Mouse (Mus musculus): ENCODE data around the gene Prl. TPM values are rescaled to one million over a fixed set of nuclear protein-coding genes. Genes with fewer than 3 reads are reported as not detected.

Prl gene
- not detected for total RNA-seq (2023)

DNA sequence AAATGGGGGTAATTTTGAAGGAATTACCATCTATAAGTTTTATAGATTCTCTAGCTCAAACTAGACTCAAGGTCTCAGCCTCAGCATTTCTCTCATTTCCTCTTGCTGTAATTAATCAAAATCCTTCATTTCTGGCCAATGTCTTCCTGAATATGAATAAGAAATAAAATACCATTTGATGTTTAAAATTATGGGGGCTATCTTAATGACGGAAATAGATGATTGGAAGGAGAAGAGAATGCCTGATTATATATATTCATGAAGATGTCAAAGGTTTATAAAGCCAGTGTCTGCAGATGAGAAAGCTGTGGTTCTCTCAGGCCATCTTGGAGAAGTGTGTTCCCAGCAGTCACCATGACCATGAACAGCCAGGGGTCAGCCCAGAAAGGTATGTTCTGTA, at the start of gene Prl:
Prl (plus strand) TSS at position 301 of the 400 bp plus-strand sequence.

DNA sequence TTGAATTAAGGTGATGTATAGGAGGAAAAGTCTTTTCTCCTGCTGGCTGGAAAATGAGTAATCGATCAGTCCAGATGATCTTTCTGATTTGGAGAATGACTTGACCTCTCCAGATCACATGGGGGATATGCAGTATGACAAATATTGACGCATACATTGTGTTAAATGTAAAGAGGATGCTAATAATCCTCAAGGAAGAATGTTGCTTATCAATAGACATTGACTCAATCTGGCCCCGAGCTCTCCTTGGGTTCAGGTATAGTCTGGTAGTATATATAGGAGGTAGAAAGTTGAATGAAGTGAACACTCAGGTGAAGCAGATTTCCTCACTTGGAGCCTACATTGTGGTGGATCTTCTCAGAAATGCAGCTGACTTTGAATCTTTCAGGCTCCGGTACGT, 36.5 kb downstream of the Prl start, which contains the start of gene Prl3d1:
Prl3d1 (plus strand) TSS at position 301 of the 400 bp plus-strand sequence.

Other genes starting within 250 kb of the Prl start
- gene Prl3d1, start 36.6 kb downstream of the Prl start, total RNA-seq (2023), result not detected
- gene Prl3d2, start 64.1 kb downstream of the Prl start, total RNA-seq (2023), result not detected
- not detected for gene Prl3d3, start 99.2 kb downstream of the Prl start, total RNA-seq (2023)
- not detected for gene Prl3c1, start 139.1 kb downstream of the Prl start, total RNA-seq (2023)
- not detected for gene Prl3b1, start 184.3 kb downstream of the Prl start, total RNA-seq (2023)
- gene Prl3a1, start 201.9 kb downstream of the Prl start, total RNA-seq (2023), result not detected

Data from T-cell, adult 66 days (primary cell).